Mouse (Mus musculus) spleen, adult 2 months (tissue): ENCODE results near the gene Abi3bp. TPM values are rescaled to one million over a fixed set of nuclear protein-coding genes. Genes with fewer than 3 reads are reported as not detected.

Experiments used
- DNase-seq, 2 experiments: peaks; one replicate each; pipeline versions ENCODE4 v3.0.0 to v3.0.0-alpha.2; 2012 to 2021; ENCODE audit warnings: low spot score in 2 of 2, low read depth in 1 of 2
- H3K27ac ChIP-seq: fragments of 200-500 bp; 2 replicates; pipeline ENCODE4 v1.5.1; 2012; ENCODE audit warnings: low read length, inconsistent platforms; ENCODE audit not compliant: insufficient read depth
- H3K27me3 ChIP-seq: fragments of 200-500 bp; 2 replicates; pipeline ENCODE4 v1.6.1; 2012; ENCODE audit warnings: mild to moderate bottlenecking, moderate library complexity, low read length, inconsistent platforms; ENCODE audit not compliant: control insufficient read depth, insufficient read depth
- H3K36me3 ChIP-seq: fragments of 200-500 bp; 2 replicates; pipeline ENCODE4 v1.6.1; 2012; ENCODE audit warnings: mild to moderate bottlenecking, low read length, inconsistent platforms; ENCODE audit not compliant: control insufficient read depth, insufficient read depth
- H3K4me1 ChIP-seq: fragments of 200-500 bp; 2 replicates; pipeline ENCODE4 v1.6.1; 2011; ENCODE audit warnings: inconsistent platforms; ENCODE audit not compliant: control insufficient read depth, insufficient read depth, insufficient read length
- H3K4me3 ChIP-seq: fragments of 200-500 bp; 2 replicates; pipeline ENCODE4 v1.5.1; 2011; ENCODE audit warnings: mild to moderate bottlenecking, inconsistent platforms; ENCODE audit not compliant: insufficient read depth, insufficient read length; ENCODE audit errors: extremely low read depth
- CTCF ChIP-seq: fragments of 200-500 bp; IDR thresholded peaks from 2 replicates; pipeline ENCODE4 v1.5.1; 2011; ENCODE audit warnings: mild to moderate bottlenecking, inconsistent platforms; ENCODE audit not compliant: insufficient read depth, insufficient read length, insufficient replicate concordance; ENCODE audit errors: extremely low read depth
- POLR2A ChIP-seq: fragments of 200-500 bp; IDR thresholded peaks from 2 replicates; pipeline ENCODE4 v1.6.1; 2011; ENCODE audit warnings: low read depth, low read length, inconsistent platforms
- WGBS: fragments of 180-500 bp; shearing (Covaris S2); methylation state at CpG from one replicate; pipeline ENCODE4 v1.1.7; 2018; 5-methylcytosine and 5-hydroxymethylcytosine counted together
- polyA plus RNA-seq: library from polyadenylated mRNA; depleted of rRNA; stranded (reverse); fragments of >200 nt; gene quantifications from 2 replicates; pipeline ENCODE4 v1.2.3, GENCODE M21; 2012

Gene Abi3bp
- polyA plus RNA-seq, 1 experiment = 2.3 TPM

- TF ChIP-seq POLR2A (no peak), CTCF (no peak)
- DNase-seq = no peak
- no peaks in the 10 kb centered on the region for H3K27me3 ChIP-seq
- no peaks in the 10 kb centered on the region for H3K36me3 ChIP-seq
- no peaks in the 10 kb centered on the region for H3K4me1 ChIP-seq
- H3K4me3 ChIP-seq = no peak overlapping the region
- H3K27ac ChIP-seq = no peak overlapping the region
- 72% methylated on average over 4 of the region's 4 CpGs for WGBS
These were observed 17.6 kb downstream of the Abi3bp start for GRCm38 (mm10) chr16:56495266-56495665.

- no peak overlapping the region for H3K4me3 ChIP-seq
- no peaks in the 10 kb centered on the region for H3K4me1 ChIP-seq
- 46% methylated on average over 4 of the region's 4 CpGs for WGBS
- H3K27me3 ChIP-seq = no peaks in the 10 kb centered on the region
- H3K27ac ChIP-seq = no peak overlapping the region
- no peaks in the 10 kb centered on the region for H3K36me3 ChIP-seq
- no peak for DNase-seq
- no peak for TF ChIP-seq POLR2A
- TF ChIP-seq CTCF = no peak
These were observed 19.1 kb downstream of the Abi3bp start for GRCm38 (mm10) chr16:56496743-56497142.

- Histone ChIP-seq H3K36me3 (no peaks in the 10 kb centered on the region), H3K27me3 (no peaks in the 10 kb centered on the region), H3K27ac (no peak overlapping the region), H3K4me1 (no peaks in the 10 kb centered on the region), H3K4me3 (no peak overlapping the region)
- 70% methylated on average over 1 of the region's 1 CpGs for WGBS
- TF ChIP-seq POLR2A = no peak
- TF ChIP-seq CTCF = no peak
- no peak for DNase-seq
These were observed 21.0 kb downstream of the Abi3bp start for GRCm38 (mm10) chr16:56498680-56499079.

DNA sequence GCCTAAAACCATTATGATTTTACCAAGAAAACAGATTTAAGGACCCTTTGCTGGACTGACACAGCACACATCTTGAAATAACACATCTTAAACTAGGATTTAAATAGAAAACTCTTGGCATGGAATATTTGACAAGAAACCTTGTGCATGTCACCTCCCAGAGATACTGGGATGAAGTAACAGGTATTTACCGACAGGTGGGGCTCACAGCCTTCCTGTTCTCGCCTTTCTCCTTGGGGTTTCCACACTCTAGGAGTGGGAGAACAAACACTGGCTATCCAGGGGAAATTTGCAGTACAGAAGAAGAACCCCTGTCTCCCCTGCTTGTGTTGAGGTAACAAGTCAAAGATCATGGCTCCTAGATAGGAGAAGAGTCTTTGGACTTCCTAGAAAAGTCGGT is 22.8 kb downstream of the Abi3bp start:
- H3K27me3 ChIP-seq = no peaks in the 10 kb centered on the region
- no peak for TF ChIP-seq POLR2A
- TF ChIP-seq CTCF = no peak
- DNase-seq = no peak
- no peak overlapping the region for H3K27ac ChIP-seq
- H3K4me3 ChIP-seq = no peak overlapping the region
- WGBS = 72% methylated on average over 3 of the region's 3 CpGs
- H3K36me3 ChIP-seq = no peaks in the 10 kb centered on the region
- H3K4me1 ChIP-seq = no peaks in the 10 kb centered on the region

GRCm38 (mm10) chr16:56501101-56501500 is 23.4 kb downstream of the Abi3bp start:
- no peak overlapping the region for H3K4me3 ChIP-seq
- DNase-seq = no peak
- 54% methylated on average over 6 of the region's 6 CpGs for WGBS
- TF ChIP-seq CTCF (no peak), POLR2A (no peak)
- no peak overlapping the region for H3K27ac ChIP-seq
- no peaks in the 10 kb centered on the region for H3K36me3 ChIP-seq
- H3K27me3 ChIP-seq = no peaks in the 10 kb centered on the region
- H3K4me1 ChIP-seq = no peaks in the 10 kb centered on the region

DNA sequence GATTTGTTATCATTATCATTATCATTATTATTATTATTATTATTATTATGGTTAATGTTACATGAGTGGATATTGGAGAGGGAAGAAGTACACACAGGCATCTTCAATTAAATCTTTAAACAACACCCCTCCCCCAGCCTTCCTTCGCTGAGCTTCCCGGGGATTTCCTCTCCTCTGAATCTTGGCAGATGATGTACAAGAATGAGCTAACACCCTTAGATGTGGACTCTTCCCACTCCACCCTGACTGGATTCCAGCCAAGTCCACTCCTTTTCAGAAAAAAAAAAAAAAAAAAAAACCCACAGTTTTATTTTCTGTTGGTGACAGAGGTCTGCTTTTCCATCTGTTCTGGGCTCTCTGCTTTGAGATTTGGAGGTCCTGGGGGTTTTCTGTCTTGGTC is 23.8 kb downstream of the Abi3bp start:
- Histone ChIP-seq H3K27ac (no peak overlapping the region), H3K27me3 (no peaks in the 10 kb centered on the region), H3K36me3 (no peaks in the 10 kb centered on the region), H3K4me3 (no peak overlapping the region), H3K4me1 (no peaks in the 10 kb centered on the region)
- TF ChIP-seq CTCF = no peak
- no peak for DNase-seq
- 63% methylated on average over 2 of the region's 2 CpGs for WGBS

DNA sequence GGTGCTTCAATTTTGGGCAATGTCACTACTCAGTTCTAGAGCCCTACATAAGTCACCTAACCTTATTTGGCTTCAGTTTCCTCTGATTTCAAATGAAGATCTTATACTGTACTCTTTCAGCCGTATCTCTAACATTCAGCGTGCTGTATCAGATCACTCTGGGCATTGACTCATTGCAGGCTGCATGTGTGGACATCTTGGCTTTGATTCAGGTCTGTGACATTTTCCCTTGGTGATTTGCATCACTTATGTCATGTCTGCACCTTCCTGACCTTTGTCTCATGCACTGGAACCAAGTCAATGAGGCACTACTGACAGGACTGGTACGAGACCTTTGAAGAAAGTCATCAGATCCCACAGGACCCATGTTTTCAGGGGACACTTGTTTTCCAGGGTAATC is 24.5 kb downstream of the Abi3bp start:
- WGBS = 78% methylated on average over 3 of the region's 3 CpGs
- Histone ChIP-seq H3K4me3 (no peak overlapping the region), H3K27ac (no peak overlapping the region), H3K4me1 (no peaks in the 10 kb centered on the region), H3K27me3 (no peaks in the 10 kb centered on the region), H3K36me3 (no peaks in the 10 kb centered on the region)
- no peak for TF ChIP-seq CTCF
- no peak for TF ChIP-seq POLR2A
- DNase-seq = no peak

DNA sequence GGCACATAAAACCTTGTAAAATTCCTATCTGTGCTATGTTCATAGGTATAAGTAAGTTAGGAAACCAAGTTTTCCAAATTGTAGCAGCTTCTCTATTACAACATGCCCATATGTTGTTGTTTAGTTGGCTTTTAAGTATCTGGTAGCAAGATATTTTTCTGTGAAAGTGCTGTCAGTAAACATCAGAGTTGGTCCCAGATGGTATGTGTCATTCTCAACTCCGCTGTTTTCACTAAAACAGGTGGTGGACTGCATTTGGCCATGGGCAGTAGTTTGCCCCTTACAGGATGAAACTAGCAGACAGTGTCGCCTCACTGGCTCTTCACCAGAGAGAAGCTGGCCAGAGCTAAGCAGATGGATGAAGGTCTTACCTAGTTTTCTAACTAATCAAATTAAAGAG is 26.3 kb downstream of the Abi3bp start:
- H3K36me3 ChIP-seq = no peaks in the 10 kb centered on the region
- H3K27ac ChIP-seq = no peak overlapping the region
- 86% methylated on average over 2 of the region's 2 CpGs for WGBS
- TF ChIP-seq CTCF = no peak
- TF ChIP-seq POLR2A = no peak
- no peaks in the 10 kb centered on the region for H3K4me1 ChIP-seq
- DNase-seq = no peak
- H3K27me3 ChIP-seq = no peaks in the 10 kb centered on the region
- H3K4me3 ChIP-seq = no peak overlapping the region
